Mouse (Mus musculus) activated CD4-positive, CD25-positive, alpha-beta regulatory T cell, adult 4 months (primary cell): ENCODE results near the gene Lif. TPM values are rescaled to one million over a fixed set of nuclear protein-coding genes. Genes with fewer than 3 reads are reported as not detected.
A peak's percentile ranks its signal among the peaks of the same experiment; 100 is the strongest.

Experiments used
- ATAC-seq: one replicate; pipeline ENCODE4 v1.8.0; 2017
- polyA plus RNA-seq, 2 experiments: library from polyadenylated mRNA; unstranded; fragments of 100-300 nt; shearing (Covaris generic); gene quantifications; one replicate each; pipeline ENCODE4 v1.2.1; 2017

Gene Lif
- polyA plus RNA-seq = 1 to 10 TPM; 2.9 to 6.6 TPM

GRCm38 (mm10) chr11:4256846-4257607, at the start of gene Lif:
Gene Lif (plus strand): TSS chr11:4257557.
- ATAC-seq = no peak

- ATAC-seq = no peak
These were observed 49.7 kb upstream of the Lif start for GRCm38 (mm10) chr11:4207655-4208054.

- ATAC-seq = no peak
These were observed 47.8 kb upstream of the Lif start for GRCm38 (mm10) chr11:4209556-4209955.

GRCm38 (mm10) chr11:4210786-4211185, 46.6 kb upstream of the Lif start:
- ATAC-seq = no peak

- no peak for ATAC-seq
These were observed 44.2 kb upstream of the Lif start for GRCm38 (mm10) chr11:4213107-4213506.

GRCm38 (mm10) chr11:4214572-4214971, 42.8 kb upstream of the Lif start:
- no peak for ATAC-seq

- no peak for ATAC-seq
These were observed 42.3 kb upstream of the Lif start for GRCm38 (mm10) chr11:4215061-4215460.

- no peak for ATAC-seq
These were observed 40.9 kb upstream of the Lif start for GRCm38 (mm10) chr11:4216248-4217000.

GRCm38 (mm10) chr11:4217914-4218629, 39.3 kb upstream of the Lif start, which contains the start of gene Castor1:
Gene Castor1 (plus strand): TSS chr11:4218225.
- ATAC-seq = peak; percentile 91

GRCm38 (mm10) chr11:4218637-4219036, 38.7 kb upstream of the Lif start:
- ATAC-seq = no peak

GRCm38 (mm10) chr11:4219317-4219751, 38.0 kb upstream of the Lif start:
- ATAC-seq = no peak

- no peak for ATAC-seq
These were observed 37.4 kb upstream of the Lif start for GRCm38 (mm10) chr11:4219908-4220307.

- ATAC-seq = peak; percentile 35
These were observed 36.6 kb upstream of the Lif start for GRCm38 (mm10) chr11:4220443-4221400.

- ATAC-seq = no peak
These were observed 35.1 kb upstream of the Lif start for GRCm38 (mm10) chr11:4222046-4222950.

- peak; percentile 29 for ATAC-seq
These were observed 33.8 kb upstream of the Lif start for GRCm38 (mm10) chr11:4223393-4224188.

GRCm38 (mm10) chr11:4224223-4224622, 33.1 kb upstream of the Lif start:
- ATAC-seq = no peak

GRCm38 (mm10) chr11:4226569-4227325, 30.6 kb upstream of the Lif start:
- no peak for ATAC-seq

- ATAC-seq = no peak
These were observed 28.9 kb upstream of the Lif start for GRCm38 (mm10) chr11:4228463-4228862.

- ATAC-seq = no peak
These were observed 27.5 kb upstream of the Lif start for GRCm38 (mm10) chr11:4229841-4230240.
